Mouse (Mus musculus) adipocyte (in vitro differentiated cells): Measurements from ENCODE around the gene Hmgcs2.

Experiments used
- DNase-seq: peaks from one replicate; pipeline ENCODE4 v3.0.0-alpha.2; 2016; ENCODE audit warnings: low spot score

The Hmgcs2 gene

GRCm38 (mm10) chr3:98279682-98280081 lies 553 bp upstream of the Hmgcs2 start:
- DNase-seq, result no peak

- DNase-seq, result peak; percentile 52
Observed at GRCm38 (mm10) chr3:98280933-98281678, 871 bp downstream of the Hmgcs2 start.

- no peak for DNase-seq
Observed at GRCm38 (mm10) chr3:98282422-98282821, 2.2 kb downstream of the Hmgcs2 start.

GRCm38 (mm10) chr3:98283205-98283604 lies 3.0 kb downstream of the Hmgcs2 start:
- DNase-seq, result no peak

- no peak for DNase-seq
Observed at GRCm38 (mm10) chr3:98291044-98291443, 10.8 kb downstream of the Hmgcs2 start.

- DNase-seq, result no peak
Observed at GRCm38 (mm10) chr3:98295965-98296364, 15.7 kb downstream of the Hmgcs2 start.

GRCm38 (mm10) chr3:98299391-98300100 lies 19.3 kb downstream of the Hmgcs2 start:
- no peak for DNase-seq

GRCm38 (mm10) chr3:98300266-98300665 lies 20.0 kb downstream of the Hmgcs2 start:
- DNase-seq, result no peak

GRCm38 (mm10) chr3:98301761-98302160 lies 21.5 kb downstream of the Hmgcs2 start:
- DNase-seq, result no peak

GRCm38 (mm10) chr3:98308606-98309005 lies 28.4 kb downstream of the Hmgcs2 start:
- DNase-seq, result no peak

- DNase-seq, result no peak
Observed at GRCm38 (mm10) chr3:98310456-98310855, 30.2 kb downstream of the Hmgcs2 start.

GRCm38 (mm10) chr3:98312867-98313266 lies 32.6 kb downstream of the Hmgcs2 start:
- DNase-seq, result peak; percentile 59

- no peak for DNase-seq
Observed at GRCm38 (mm10) chr3:98313294-98314155, 33.3 kb downstream of the Hmgcs2 start.

- peak; percentile 14 for DNase-seq
Observed at GRCm38 (mm10) chr3:98315181-98315580, 34.9 kb downstream of the Hmgcs2 start.

GRCm38 (mm10) chr3:98317143-98317542 lies 36.9 kb downstream of the Hmgcs2 start:
- DNase-seq, result no peak

- DNase-seq, result no peak
Observed at GRCm38 (mm10) chr3:98319190-98319589, 39.0 kb downstream of the Hmgcs2 start.

GRCm38 (mm10) chr3:98322209-98322608 lies 42.0 kb downstream of the Hmgcs2 start:
- DNase-seq, result no peak

GRCm38 (mm10) chr3:98324235-98324634 lies 44.0 kb downstream of the Hmgcs2 start:
- no peak for DNase-seq

- no peak for DNase-seq
Observed at GRCm38 (mm10) chr3:98334010-98334409, 53.8 kb downstream of the Hmgcs2 start.

GRCm38 (mm10) chr3:98335331-98335730 lies 55.1 kb downstream of the Hmgcs2 start:
- DNase-seq, result no peak

GRCm38 (mm10) chr3:98335886-98336285 lies 55.7 kb downstream of the Hmgcs2 start:
- no peak for DNase-seq
